Mouse (Mus musculus) thymus, adult 18-20 months (tissue): Measurements from ENCODE around the gene Snrpa.
A peak's percentile ranks its signal among the peaks of the same experiment; 100 is the strongest.
"Not testable (repeated sequence)": the region's sequence is repeated elsewhere in the genome, so short reads cannot be mapped to it uniquely, and the experiment has no call there.

Experiments
- DNase-seq, 2 experiments: peaks; one replicate each; pipeline ENCODE4 v3.0.0; 2022; ENCODE audit warnings: mixed read lengths in 2 of 2

Snrpa gene

GRCm38 (mm10) chr7:27195681-27196611 lies at the start of gene Snrpa, which contains the start of gene BC024978:
Gene Snrpa (minus strand): TSS chr7:27196271.
Gene BC024978 (plus strand): TSS chr7:27195781.
- DNase-seq = peak; percentile 95 to 99

- not testable (repeated sequence) for DNase-seq
Measured at GRCm38 (mm10) chr7:27244088-27244487, 48.0 kb upstream of the Snrpa start.

- DNase-seq = no peak
Measured at GRCm38 (mm10) chr7:27243211-27243610, 47.1 kb upstream of the Snrpa start.

GRCm38 (mm10) chr7:27238568-27238967 lies 42.5 kb upstream of the Snrpa start:
- no peak for DNase-seq

- no peak for DNase-seq
Measured at GRCm38 (mm10) chr7:27237527-27237926, 41.5 kb upstream of the Snrpa start.

- no peak for DNase-seq
Measured at GRCm38 (mm10) chr7:27235726-27236125, 39.7 kb upstream of the Snrpa start.

- DNase-seq = no peak
Measured at GRCm38 (mm10) chr7:27233300-27233699, 37.2 kb upstream of the Snrpa start.

- DNase-seq = peak; percentile 93 to 96
Measured at GRCm38 (mm10) chr7:27232781-27233281, 36.8 kb upstream of the Snrpa start, which contains the start of gene Coq8b. Gene Coq8b (plus strand): TSS chr7:27233023.

GRCm38 (mm10) chr7:27231693-27232331 lies 35.7 kb upstream of the Snrpa start:
- no peak for DNase-seq

GRCm38 (mm10) chr7:27230781-27231180 lies 34.7 kb upstream of the Snrpa start:
- DNase-seq = no peak

GRCm38 (mm10) chr7:27228865-27229264 lies 32.8 kb upstream of the Snrpa start:
- DNase-seq = no peak

GRCm38 (mm10) chr7:27228281-27228821 lies 32.3 kb upstream of the Snrpa start, which contains the start of gene Itpkc:
Gene Itpkc (minus strand): TSS chr7:27228661.
- peak; percentile 83 to 86 for DNase-seq

GRCm38 (mm10) chr7:27227676-27228075 lies 31.6 kb upstream of the Snrpa start:
- DNase-seq = no peak

- no peak for DNase-seq
Measured at GRCm38 (mm10) chr7:27227276-27227675, 31.2 kb upstream of the Snrpa start.

GRCm38 (mm10) chr7:27224877-27225575 lies 29.0 kb upstream of the Snrpa start:
- no peak for DNase-seq

GRCm38 (mm10) chr7:27222538-27222937 lies 26.5 kb upstream of the Snrpa start:
- no peak for DNase-seq

GRCm38 (mm10) chr7:27221939-27222338 lies 25.9 kb upstream of the Snrpa start:
- no peak for DNase-seq

GRCm38 (mm10) chr7:27219937-27220336 lies 23.9 kb upstream of the Snrpa start:
- no peak for DNase-seq

GRCm38 (mm10) chr7:27218586-27218985 lies 22.5 kb upstream of the Snrpa start:
- no peak for DNase-seq

GRCm38 (mm10) chr7:27212626-27213025 lies 16.6 kb upstream of the Snrpa start:
- DNase-seq = no peak

GRCm38 (mm10) chr7:27203730-27204449 lies 7.8 kb upstream of the Snrpa start:
- DNase-seq = no peak

GRCm38 (mm10) chr7:27198779-27199178 lies 2.7 kb upstream of the Snrpa start:
- no peak for DNase-seq
